Mouse (Mus musculus) embryonic facial prominence, embryonic 10.5 days (tissue): ENCODE results near the gene Gm21885. TPM values are rescaled to one million over a fixed set of nuclear protein-coding genes. Genes with fewer than 3 reads are reported as not detected.

ENCODE experiments used
- DNase-seq: peaks from one replicate; pipeline ENCODE4 v3.0.0-alpha.2; 2017; ENCODE audit warnings: low spot score
- H3K27ac ChIP-seq: fragments of 300-500 bp; sonication (generic); replicated peaks from 2 replicates; pipeline ENCODE4 v1.5.1; 2016; ENCODE audit warnings: mild to moderate bottlenecking
- H3K27me3 ChIP-seq: fragments of 300-500 bp; sonication (generic); replicated peaks from 2 replicates; pipeline ENCODE4 v1.6.1; 2016; ENCODE audit warnings: low read depth, mild to moderate bottlenecking; ENCODE audit not compliant: poor library complexity, severe bottlenecking
- H3K36me3 ChIP-seq: fragments of 300-500 bp; sonication (generic); replicated peaks from 2 replicates; pipeline ENCODE4 v1.6.1; 2016; ENCODE audit warnings: mild to moderate bottlenecking, moderate library complexity
- H3K4me1 ChIP-seq: fragments of 300-500 bp; sonication (generic); 2 replicates; pipeline ENCODE4 v1.6.1; 2016
- H3K4me3 ChIP-seq: fragments of 300-500 bp; sonication (generic); 2 replicates; pipeline ENCODE4 v1.5.1; 2016; ENCODE audit warnings: mild to moderate bottlenecking, moderate library complexity
- H3K9me3 ChIP-seq: fragments of 300-500 bp; sonication (generic); 2 replicates; pipeline ENCODE4 v1.6.1; 2016; ENCODE audit warnings: mild to moderate bottlenecking
- WGBS: fragments of 180-500 bp; shearing (Covaris S2); methylation state at CpG from one replicate; pipeline ENCODE4 v1.1.7; 2016; 5-methylcytosine and 5-hydroxymethylcytosine counted together
- polyA plus RNA-seq: library from polyadenylated mRNA; unstranded; fragments of >200 nt; fragmentation: Nextera tagmentation; extraction: Ambion mirVana; gene quantifications from 2 replicates; pipeline ENCODE4 v1.2.1, GENCODE M21; 2016

Gm21885 gene
- polyA plus RNA-seq, 1 experiment from 2014 or later, result 0.39 TPM

DNA sequence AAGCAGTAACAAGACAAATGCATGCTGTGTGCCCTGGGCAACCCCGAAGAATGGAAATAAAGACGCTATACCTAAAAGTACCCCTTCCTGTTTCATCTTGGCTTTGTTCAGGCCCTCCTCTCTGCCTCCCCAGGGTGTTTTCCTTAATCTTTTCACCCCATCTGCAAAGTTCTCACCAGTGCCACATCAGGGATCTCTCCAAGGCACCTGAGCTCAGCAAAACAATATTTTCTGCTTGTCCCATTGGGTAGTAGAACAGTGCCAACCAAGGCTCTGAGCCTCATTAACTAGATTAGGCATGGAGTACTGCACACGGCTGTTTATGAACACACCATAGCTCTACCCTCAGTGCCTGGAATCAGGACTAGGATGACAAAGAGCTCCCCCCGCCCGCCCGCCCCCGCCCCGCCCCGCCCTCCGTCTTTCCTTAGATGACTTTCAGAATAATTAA is 45.3 kb downstream of the Gm21885 start:
- WGBS, result 6% methylated on average over 10 of the region's 10 CpGs
- peak; percentile 39 for DNase-seq
- peak overlapping the region; percentile 98 for H3K27ac ChIP-seq
- no peaks in the 10 kb centered on the region for H3K27me3 ChIP-seq
- H3K36me3 ChIP-seq, result no peaks in the 10 kb centered on the region; the same call in 1 of the 2 replicates
- peaks cover 43% of the 10 kb centered on the region for H3K4me1 ChIP-seq
- H3K4me3 ChIP-seq, result peak overlapping the region; percentile 82
- H3K9me3 ChIP-seq, result no peaks in the 10 kb centered on the region

DNA sequence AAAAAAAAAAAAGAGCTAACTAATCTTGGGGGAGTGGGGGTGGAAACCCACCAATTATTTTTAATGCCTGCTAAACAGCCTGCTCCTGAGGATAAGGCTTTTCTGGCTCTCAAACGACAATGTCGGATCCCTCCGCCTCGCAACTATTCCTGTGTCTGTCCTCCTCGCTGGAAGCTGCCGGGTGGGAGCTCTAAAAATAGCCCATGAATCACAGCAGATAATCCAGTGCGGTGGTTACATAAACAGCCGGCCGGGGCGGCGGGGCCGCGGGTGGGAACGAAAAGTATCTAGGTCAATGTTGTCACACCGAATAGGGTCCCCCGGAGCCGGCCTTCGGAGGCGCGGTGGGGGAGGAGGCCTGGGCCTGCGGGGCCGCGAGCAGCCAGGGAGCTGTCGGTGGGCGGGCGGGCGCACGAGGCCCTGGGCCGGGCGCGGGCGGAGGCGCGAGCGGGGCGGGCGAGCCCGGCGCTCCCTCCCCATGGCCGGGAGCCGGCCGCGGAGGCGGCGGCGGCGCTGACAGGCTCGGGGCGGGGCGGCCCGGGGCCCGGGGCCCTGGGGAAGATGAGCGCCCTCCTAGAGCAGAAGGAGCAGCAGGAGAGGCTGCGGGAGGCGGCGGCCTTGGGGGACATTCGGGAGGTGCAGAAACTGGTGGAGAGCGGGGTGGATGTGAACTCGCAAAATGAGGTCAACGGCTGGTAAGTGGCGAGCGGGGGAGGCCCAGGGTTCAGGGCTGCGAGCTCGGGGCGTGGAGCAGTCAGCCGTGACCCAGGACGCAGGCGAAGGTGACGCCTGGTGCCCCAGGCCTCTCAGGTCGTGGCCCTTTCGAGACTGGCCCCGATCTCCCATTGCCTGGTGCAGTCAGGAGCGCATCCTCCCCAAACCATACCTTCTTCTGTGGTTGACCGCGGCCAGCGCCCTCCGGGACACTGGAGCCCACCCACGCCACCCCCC is 46.3 kb downstream of the Gm21885 start, which contains the start of gene Ankrd40:
Gene Ankrd40, plus strand, starts transcription at position 309 of the 951 bp plus-strand sequence.
- H3K4me1 ChIP-seq, result peaks cover 35% of the 10 kb centered on the region
- H3K36me3 ChIP-seq, result no peaks in the 10 kb centered on the region; the same call in 1 of the 2 replicates
- DNase-seq, result peak; percentile 95
- H3K4me3 ChIP-seq, result peak within 1 kb of the TSS; percentile 82
- H3K27ac ChIP-seq, result peak within 1 kb of the TSS; percentile 98
- no peaks in the 10 kb centered on the region for H3K9me3 ChIP-seq
- no peaks in the 10 kb centered on the region for H3K27me3 ChIP-seq
- under 1% methylated on average over 78 of the region's 78 CpGs for WGBS

GRCm38 (mm10) chr11:94328644-94329025 is 47.0 kb downstream of the Gm21885 start:
- H3K36me3 ChIP-seq, result peaks cover under 1% of the 10 kb centered on the region; the same call in 1 of the 2 replicates
- DNase-seq, result no peak
- WGBS, result 4% methylated on average over 10 of the region's 10 CpGs
- peak overlapping the region; percentile 98 for H3K27ac ChIP-seq
- no peaks in the 10 kb centered on the region for H3K27me3 ChIP-seq
- peak overlapping the region; percentile 82 for H3K4me3 ChIP-seq
- no peaks in the 10 kb centered on the region for H3K9me3 ChIP-seq
- peaks cover 35% of the 10 kb centered on the region for H3K4me1 ChIP-seq

GRCm38 (mm10) chr11:94329270-94329891 is 47.7 kb downstream of the Gm21885 start:
- Histone ChIP-seq H3K4me3 (peak overlapping the region; percentile 3; the same call in 1 of the 2 replicates), H3K27me3 (no peaks in the 10 kb centered on the region), H3K36me3 (peaks cover 6% of the 10 kb centered on the region), H3K27ac (no peak overlapping the region), H3K9me3 (no peaks in the 10 kb centered on the region), H3K4me1 (peaks cover 35% of the 10 kb centered on the region)
- 62% methylated on average over 4 of the region's 4 CpGs for WGBS
- peak; percentile 54 for DNase-seq

- no peak overlapping the region for H3K4me3 ChIP-seq
- no peak for DNase-seq
- 94% methylated on average over 3 of the region's 3 CpGs for WGBS
- H3K27me3 ChIP-seq, result no peaks in the 10 kb centered on the region
- H3K27ac ChIP-seq, result no peak overlapping the region
- H3K4me1 ChIP-seq, result peaks cover 35% of the 10 kb centered on the region
- H3K36me3 ChIP-seq, result peaks cover 14% of the 10 kb centered on the region
- no peaks in the 10 kb centered on the region for H3K9me3 ChIP-seq
These were observed 48.5 kb downstream of the Gm21885 start for GRCm38 (mm10) chr11:94330211-94330610.

DNA sequence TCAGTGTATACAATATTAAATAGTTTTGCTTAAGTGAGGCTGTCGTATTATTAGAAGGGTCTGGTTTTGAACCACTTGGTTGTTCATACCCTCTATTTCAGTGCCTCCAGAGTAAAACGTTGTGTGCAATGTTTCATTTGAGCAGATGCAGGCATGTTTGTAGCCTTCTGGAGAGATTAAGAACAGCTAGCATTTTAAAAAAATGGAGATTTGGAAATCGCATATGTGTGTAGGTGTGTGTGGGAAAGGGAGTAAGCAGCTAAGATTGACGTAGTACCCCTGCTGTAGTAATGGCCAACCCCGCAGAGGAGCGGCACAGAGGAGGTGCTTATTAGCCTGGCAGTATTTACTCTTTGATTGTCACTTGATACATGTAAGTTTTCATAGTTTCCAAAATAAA is 51.1 kb downstream of the Gm21885 start:
- 93% methylated on average over 6 of the region's 6 CpGs for WGBS
- Histone ChIP-seq H3K4me1 (peaks cover 27% of the 10 kb centered on the region), H3K9me3 (no peaks in the 10 kb centered on the region), H3K27me3 (no peaks in the 10 kb centered on the region), H3K4me3 (no peak overlapping the region), H3K36me3 (peaks cover 37% of the 10 kb centered on the region), H3K27ac (no peak overlapping the region)
- DNase-seq, result no peak

GRCm38 (mm10) chr11:94334386-94334968 is 52.8 kb downstream of the Gm21885 start:
- Histone ChIP-seq H3K4me1 (peaks cover 14% of the 10 kb centered on the region), H3K9me3 (no peaks in the 10 kb centered on the region), H3K36me3 (peaks cover 54% of the 10 kb centered on the region), H3K4me3 (no peak overlapping the region), H3K27me3 (no peaks in the 10 kb centered on the region), H3K27ac (no peak overlapping the region)
- DNase-seq, result no peak
- WGBS, result 93% methylated on average over 8 of the region's 8 CpGs

Other genes starting within 250 kb of the Gm21885 start
- 18.4 and 22.1 TPM in 2 replicates for gene Tob1, start 70.4 kb upstream of the Gm21885 start, polyA plus RNA-seq
- 1.1 and 2.4 TPM in 2 replicates for gene Wfikkn2, start 35.9 kb upstream of the Gm21885 start, polyA plus RNA-seq
- 104 and 117 TPM in 2 replicates for gene Luc7l3, start 40.1 kb downstream of the Gm21885 start, polyA plus RNA-seq
- 14.8 and 15.3 TPM in 2 replicates for gene Ankrd40, start 46.1 kb downstream of the Gm21885 start, polyA plus RNA-seq
- 0.23 and 0.24 TPM in 2 replicates for gene Abcc3, start 111.1 kb downstream of the Gm21885 start, polyA plus RNA-seq
- 6.5 and 13.5 TPM in 2 replicates for gene Cacna1g, start 192.3 kb downstream of the Gm21885 start, polyA plus RNA-seq
- not detected in 2 replicates for gene Spata20, start 204.3 kb downstream of the Gm21885 start, polyA plus RNA-seq
- 4.5 and 4.7 TPM in 2 replicates for gene Epn3, start 218.1 kb downstream of the Gm21885 start, polyA plus RNA-seq
- 2.7 and 3.6 TPM in 2 replicates for gene Mycbpap, start 239.9 kb downstream of the Gm21885 start, polyA plus RNA-seq